Mouse (Mus musculus): ENCODE measurements around the gene Clec4n.

GRCm38 (mm10) chr6:123259889-123260603 lies 30.4 kb downstream of the Clec4n start:
- TF ChIP-seq ZNF384 (IDR thresholded peaks at IDR 0.05; ENCODE audit: low read depth, low read length): no peak
- TF ChIP-seq MAFK (IDR thresholded peaks at IDR 0.05; ENCODE audit: insufficient read depth, low read depth, low read length): no peak
- no peak for TF ChIP-seq ZC3H11A (IDR thresholded peaks at IDR 0.05; ENCODE audit: borderline replicate concordance, low read depth, low read length)
- no peak for TF ChIP-seq CHD2 (IDR thresholded peaks at IDR 0.05; ENCODE audit: low read depth, low read length)
